Mouse (Mus musculus): ENCODE results near the gene Kndc1. TPM values are rescaled to one million over a fixed set of nuclear protein-coding genes. Genes with fewer than 3 reads are reported as not detected.

The Kndc1 gene
- polyA plus RNA-seq, 1 experiment from 2014 or later = 0.13 TPM

DNA sequence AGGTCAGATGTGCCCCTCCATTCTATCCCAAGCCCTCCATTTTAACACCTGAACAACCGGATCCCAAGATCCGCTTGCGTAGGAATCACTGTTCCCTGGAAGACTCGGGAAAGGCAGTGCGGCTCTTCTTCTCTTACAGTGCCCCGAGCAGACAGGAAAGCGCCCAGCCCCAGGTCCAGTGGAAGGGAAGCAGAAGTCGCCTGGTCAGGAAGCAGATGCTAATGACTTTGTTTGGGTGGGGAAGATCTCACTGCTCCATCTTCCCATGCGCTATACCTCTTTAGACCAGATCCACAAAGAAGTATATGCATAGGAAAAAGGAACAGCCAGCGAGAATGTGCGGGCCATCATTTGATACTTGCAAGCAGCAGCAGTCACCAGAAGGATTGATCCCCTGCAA, 62.9 kb downstream of the Kndc1 start:
- no peaks in the 10 kb centered on the region for H3K36me3 ChIP-seq
- no peaks in the 10 kb centered on the region for H3K9me3 ChIP-seq
- peaks cover 3% of the 10 kb centered on the region; the same call in 1 of the 2 replicates for H3K27me3 ChIP-seq (replicated peaks)
- no peak overlapping the region for H3K27ac ChIP-seq
- ATAC-seq = no peak
- H3K4me1 ChIP-seq (replicated peaks) = no peaks in the 10 kb centered on the region
- no peak overlapping the region for H3K4me3 ChIP-seq (replicated peaks)
- H3K9ac ChIP-seq = no peak overlapping the region
- no peak overlapping the region for H3K4me2 ChIP-seq (replicated peaks)
- 56% methylated on average over 11 of the region's 11 CpGs for WGBS

DNA sequence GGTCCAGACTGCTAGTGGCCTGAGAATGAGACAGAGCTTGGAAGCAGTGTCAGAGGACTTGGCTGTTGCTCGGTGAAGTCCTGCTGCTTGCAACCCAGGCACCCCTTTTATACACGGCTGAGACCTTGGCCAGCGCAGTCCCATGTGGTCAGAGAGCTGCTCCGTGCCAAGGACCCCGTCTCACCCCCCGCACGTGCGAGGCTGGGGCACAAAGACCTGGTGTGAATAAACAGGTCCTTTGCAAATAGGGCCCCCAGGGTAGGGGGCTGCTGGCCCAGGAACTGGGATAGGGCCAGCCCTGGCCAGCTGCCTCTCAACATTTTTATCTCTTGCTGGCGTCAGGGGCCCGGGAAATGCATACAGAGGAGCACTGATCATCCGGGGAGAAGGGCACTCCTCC, 63.5 kb downstream of the Kndc1 start:
- Histone ChIP-seq H3K27me3 (replicated peaks) (peaks cover 3% of the 10 kb centered on the region; the same call in 1 of the 2 replicates), H3K4me3 (replicated peaks) (no peak overlapping the region), H3K9me3 (no peaks in the 10 kb centered on the region), H3K9ac (no peak overlapping the region), H3K4me1 (replicated peaks) (no peaks in the 10 kb centered on the region), H3K4me2 (replicated peaks) (no peak overlapping the region), H3K27ac (no peak overlapping the region), H3K36me3 (no peaks in the 10 kb centered on the region)
- 17% methylated on average over 11 of the region's 11 CpGs for WGBS
- ATAC-seq = no peak

DNA sequence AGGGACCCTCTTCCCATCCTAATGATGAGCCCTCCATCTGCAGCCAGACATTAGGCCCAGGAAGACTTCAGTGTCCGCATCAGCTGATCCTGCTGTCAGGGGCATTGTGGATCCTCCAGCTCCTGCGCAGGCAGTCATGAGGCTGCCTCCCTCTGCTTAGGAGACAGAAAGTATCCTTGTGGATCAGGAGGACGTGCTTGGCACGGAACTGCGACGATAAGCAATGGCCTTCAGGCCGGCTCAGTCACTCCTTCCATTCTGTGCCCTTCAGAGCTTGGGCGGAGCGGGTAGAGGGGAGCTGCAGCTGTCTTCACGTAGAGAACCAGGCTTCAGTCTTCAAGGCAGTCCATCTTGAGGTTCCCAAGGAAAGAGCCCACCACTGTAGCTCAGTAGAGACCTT, 66.6 kb downstream of the Kndc1 start:
- H3K9me3 ChIP-seq = no peaks in the 10 kb centered on the region
- no peak overlapping the region for H3K9ac ChIP-seq
- WGBS = 85% methylated on average over 10 of the region's 10 CpGs
- no peak overlapping the region for H3K27ac ChIP-seq
- H3K4me1 ChIP-seq (replicated peaks) = no peaks in the 10 kb centered on the region
- H3K4me3 ChIP-seq (replicated peaks) = no peak overlapping the region
- no peak overlapping the region for H3K4me2 ChIP-seq (replicated peaks)
- H3K36me3 ChIP-seq = no peaks in the 10 kb centered on the region
- no peak for ATAC-seq
- peaks cover 3% of the 10 kb centered on the region; the same call in 1 of the 2 replicates for H3K27me3 ChIP-seq (replicated peaks)

DNA sequence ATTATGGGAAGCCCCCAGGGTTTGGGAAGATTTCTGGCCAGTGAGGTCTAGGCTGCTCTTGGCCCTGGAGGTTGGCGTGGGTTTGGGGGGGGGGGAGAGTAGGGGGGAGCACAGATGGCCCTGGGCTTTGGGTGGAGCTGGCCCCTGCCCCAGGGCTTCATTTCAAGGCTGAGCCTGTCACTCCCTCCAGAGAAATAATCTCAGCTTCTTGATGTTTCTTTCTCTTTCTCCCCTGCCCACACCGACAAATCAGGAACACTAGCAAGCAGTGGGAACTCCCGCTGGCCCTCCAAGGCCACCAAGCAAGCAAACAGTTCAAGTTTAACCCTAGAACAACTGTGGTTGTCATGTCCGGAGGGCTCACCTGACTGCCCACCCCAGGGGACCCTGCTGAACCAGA, 69.3 kb downstream of the Kndc1 start:
- ATAC-seq = no peak
- H3K9ac ChIP-seq = no peak overlapping the region
- H3K4me2 ChIP-seq (replicated peaks) = no peak overlapping the region
- H3K9me3 ChIP-seq = no peaks in the 10 kb centered on the region
- peaks cover 7% of the 10 kb centered on the region; the same call in 1 of the 2 replicates for H3K27me3 ChIP-seq (replicated peaks)
- no peaks in the 10 kb centered on the region for H3K4me1 ChIP-seq (replicated peaks)
- H3K27ac ChIP-seq = no peak overlapping the region
- 58% methylated on average over 4 of the region's 4 CpGs for WGBS
- H3K36me3 ChIP-seq = no peaks in the 10 kb centered on the region
- no peak overlapping the region for H3K4me3 ChIP-seq (replicated peaks)

DNA sequence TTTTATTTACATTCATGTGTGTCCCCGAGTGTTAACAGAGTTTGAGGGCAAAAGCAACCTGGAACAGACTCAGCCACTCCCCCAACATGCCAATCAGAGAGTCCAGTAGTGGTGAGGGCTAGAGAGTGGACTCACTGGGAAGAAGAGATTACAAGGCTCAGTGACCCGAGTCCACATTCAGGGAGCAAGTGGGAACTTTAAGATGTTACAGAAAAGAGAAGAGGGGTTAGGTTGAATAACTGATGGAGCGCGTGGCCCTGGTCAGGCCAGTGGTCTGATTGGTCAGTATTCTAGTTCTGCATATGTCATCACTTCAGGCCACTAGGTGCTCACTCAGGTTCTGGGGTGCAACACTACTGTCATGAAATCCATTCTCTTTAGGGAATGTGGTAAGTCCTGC, 72.7 kb downstream of the Kndc1 start:
- 26% methylated on average over 4 of the region's 4 CpGs for WGBS
- H3K36me3 ChIP-seq = no peaks in the 10 kb centered on the region
- H3K9ac ChIP-seq = no peak overlapping the region
- no peaks in the 10 kb centered on the region for H3K4me1 ChIP-seq (replicated peaks)
- no peak for ATAC-seq
- no peak overlapping the region for H3K4me2 ChIP-seq (replicated peaks)
- H3K27ac ChIP-seq = no peak overlapping the region
- 0 out of 2 replicates have a peak, but pooled peaks cover 5% of the 10 kb centered on the region for H3K27me3 ChIP-seq (replicated peaks)
- H3K4me3 ChIP-seq (replicated peaks) = no peak overlapping the region
- H3K9me3 ChIP-seq = no peaks in the 10 kb centered on the region

DNA sequence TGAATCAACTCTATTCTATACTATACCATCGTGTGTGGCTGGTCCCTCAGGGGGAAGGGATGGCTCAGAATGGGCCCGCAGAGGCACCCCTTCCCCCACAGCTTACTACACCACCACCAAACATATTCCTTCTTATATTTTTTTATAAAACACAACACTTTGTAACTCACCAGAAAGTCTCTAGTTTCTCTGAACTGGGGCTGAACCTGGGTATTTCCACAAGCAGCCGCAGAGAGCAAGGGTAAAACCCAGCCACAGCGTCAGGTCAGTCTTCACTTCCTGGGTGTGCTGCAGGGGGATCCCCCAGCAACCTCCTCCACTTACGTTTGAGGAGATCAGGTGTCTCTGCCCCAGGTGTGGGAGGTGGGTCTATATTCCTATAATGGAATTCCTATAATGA, 73.9 kb downstream of the Kndc1 start:
- no peaks in the 10 kb centered on the region for H3K9me3 ChIP-seq
- H3K4me2 ChIP-seq (replicated peaks) = no peak overlapping the region
- ATAC-seq = no peak
- 49% methylated on average over 5 of the region's 5 CpGs for WGBS
- H3K36me3 ChIP-seq = no peaks in the 10 kb centered on the region
- H3K27ac ChIP-seq = no peak overlapping the region
- no peaks in the 10 kb centered on the region for H3K4me1 ChIP-seq (replicated peaks)
- no peak overlapping the region for H3K9ac ChIP-seq
- H3K4me3 ChIP-seq (replicated peaks) = no peak overlapping the region
- 0 out of 2 replicates have a peak, but pooled peaks cover 4% of the 10 kb centered on the region for H3K27me3 ChIP-seq (replicated peaks)

DNA sequence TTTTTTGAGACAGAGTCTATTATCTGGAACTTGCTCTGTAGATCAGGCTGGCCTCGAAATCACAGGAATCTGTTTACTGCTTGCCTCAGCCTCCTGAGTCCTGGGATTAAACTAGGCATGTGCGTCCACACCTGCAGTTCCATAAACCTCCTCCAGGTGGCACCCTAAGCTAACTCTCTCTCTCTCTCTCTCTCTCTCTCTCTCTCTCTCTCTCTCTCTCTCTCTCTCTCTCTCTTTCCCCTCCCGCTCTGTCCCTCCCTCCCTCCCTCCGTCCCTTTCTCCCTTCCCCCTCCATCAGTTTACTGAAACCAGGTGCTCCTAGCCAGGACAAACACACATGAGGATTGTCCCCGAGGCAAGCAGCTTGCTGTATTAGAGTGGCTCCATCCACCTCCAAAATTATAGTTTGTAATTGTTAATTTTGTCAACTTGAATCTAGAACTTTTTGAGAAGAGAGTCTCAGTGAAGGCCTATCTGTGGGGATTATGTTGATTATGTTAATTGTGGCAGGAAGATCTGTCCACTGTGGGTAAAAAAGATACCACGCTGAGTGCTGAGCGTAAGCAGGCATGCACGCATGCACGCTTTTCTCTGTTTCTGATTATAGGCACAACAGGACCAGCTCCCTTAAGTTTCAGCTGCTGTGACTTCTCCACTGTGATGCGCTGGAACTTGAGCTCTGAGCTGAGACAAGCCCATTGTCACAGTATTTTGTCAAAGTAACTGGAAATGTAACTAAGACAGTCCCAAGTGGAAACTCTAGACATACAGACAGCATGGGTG, 75.0 kb downstream of the Kndc1 start:
- no peak overlapping the region for H3K4me2 ChIP-seq (replicated peaks)
- no peak overlapping the region for H3K4me3 ChIP-seq (replicated peaks)
- H3K36me3 ChIP-seq = no peaks in the 10 kb centered on the region
- H3K9me3 ChIP-seq = no peaks in the 10 kb centered on the region
- WGBS = 46% methylated on average over 9 of the region's 10 CpGs
- no peak for ATAC-seq
- H3K27me3 ChIP-seq (replicated peaks) = 0 out of 2 replicates have a peak, but pooled peaks cover 4% of the 10 kb centered on the region
- no peak overlapping the region for H3K27ac ChIP-seq
- H3K4me1 ChIP-seq (replicated peaks) = no peaks in the 10 kb centered on the region
- H3K9ac ChIP-seq = no peak overlapping the region

DNA sequence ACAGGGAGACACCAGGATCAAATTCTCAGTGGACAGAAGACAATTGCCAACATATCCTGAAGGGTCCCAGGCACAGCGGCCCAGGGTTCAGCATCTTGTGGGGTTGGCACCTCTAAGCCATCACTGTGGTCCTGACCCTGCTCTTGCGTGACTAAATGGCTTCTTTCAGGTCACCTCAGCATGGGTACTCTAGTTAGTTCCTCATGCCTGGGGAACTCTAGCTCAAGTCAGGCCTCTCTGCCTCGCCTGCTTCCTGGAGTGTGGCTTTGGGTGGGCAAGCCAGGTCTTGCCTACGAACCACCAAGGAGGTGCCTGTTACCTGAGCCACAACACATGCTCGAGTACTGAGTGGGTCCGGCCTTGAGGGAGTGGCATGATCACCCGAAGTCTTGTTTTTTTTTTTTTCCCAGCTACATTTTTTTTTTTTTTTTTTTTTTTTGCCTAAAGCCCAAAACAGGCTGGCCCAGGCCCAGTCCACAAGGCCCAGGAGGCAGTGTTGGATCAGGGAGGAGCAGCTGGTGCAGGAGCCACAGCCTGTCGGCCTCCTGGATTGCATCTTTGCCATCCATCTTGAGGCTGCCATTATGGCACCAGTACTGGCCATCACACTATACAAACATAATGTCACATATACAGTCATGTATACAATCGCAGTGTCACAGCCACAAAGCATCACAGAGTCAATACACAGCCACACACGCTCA, 75.9 kb downstream of the Kndc1 start:
- no peak overlapping the region for H3K27ac ChIP-seq

DNA sequence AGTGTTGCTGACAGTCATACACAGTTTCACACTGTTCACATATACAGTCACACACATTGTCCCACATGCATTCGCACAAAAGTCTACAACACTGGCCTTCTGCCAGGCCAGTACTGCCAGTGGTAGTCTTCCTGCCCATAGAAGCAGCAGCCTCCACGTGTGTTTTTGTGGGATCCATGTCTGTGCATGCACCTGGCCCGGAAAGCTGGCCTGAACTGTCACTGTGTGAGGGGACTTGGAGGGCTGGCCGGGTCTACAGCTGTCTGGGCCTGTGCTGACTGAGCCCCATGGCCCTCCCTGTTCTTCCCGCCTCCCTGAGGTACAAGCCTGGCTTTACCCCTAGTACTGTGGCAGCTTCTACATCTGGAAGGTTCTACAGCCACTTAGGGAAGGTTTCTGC, 76.5 kb downstream of the Kndc1 start:
- H3K9ac ChIP-seq = no peak overlapping the region
- no peak for ATAC-seq
- 0 out of 2 replicates have a peak, but pooled peaks cover 4% of the 10 kb centered on the region for H3K27me3 ChIP-seq (replicated peaks)
- H3K9me3 ChIP-seq = no peaks in the 10 kb centered on the region
- no peaks in the 10 kb centered on the region for H3K36me3 ChIP-seq
- H3K4me1 ChIP-seq (replicated peaks) = no peaks in the 10 kb centered on the region
- H3K4me3 ChIP-seq (replicated peaks) = no peak overlapping the region
- no peak overlapping the region for H3K4me2 ChIP-seq (replicated peaks)
- no peak overlapping the region for H3K27ac ChIP-seq
- WGBS = 78% methylated on average over 5 of the region's 5 CpGs

More for the DNA sequence above, 75.9 kb downstream of the Kndc1 start:
- Histone ChIP-seq H3K4me1 (replicated peaks) (no peaks in the 10 kb centered on the region), H3K27me3 (replicated peaks) (0 out of 2 replicates have a peak, but pooled peaks cover 4% of the 10 kb centered on the region), H3K9me3 (no peaks in the 10 kb centered on the region), H3K4me3 (replicated peaks) (no peak overlapping the region), H3K4me2 (replicated peaks) (no peak overlapping the region), H3K9ac (no peak overlapping the region), H3K36me3 (no peaks in the 10 kb centered on the region)
- no peak for ATAC-seq
- 82% methylated on average over 10 of the region's 10 CpGs for WGBS

DNA sequence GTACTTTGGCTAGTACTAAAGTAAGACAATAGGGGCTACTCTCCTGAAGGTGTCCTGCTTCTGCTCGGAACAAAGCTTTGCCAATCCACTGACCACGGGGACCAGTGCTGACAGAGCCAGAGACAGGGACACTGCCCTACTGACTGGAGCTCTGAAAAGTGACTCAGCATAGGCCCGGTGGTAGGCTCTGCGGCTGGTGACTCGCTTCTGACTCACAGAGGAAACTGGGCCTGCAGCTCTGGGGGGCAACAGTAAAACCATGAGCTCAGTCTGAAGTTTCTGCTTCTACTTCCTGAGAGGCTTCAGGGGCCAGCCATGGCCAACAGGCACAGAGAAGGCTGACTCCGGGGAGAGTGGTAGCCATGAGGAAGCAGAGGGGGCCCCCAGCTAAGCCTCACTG, 76.9 kb downstream of the Kndc1 start:
- Histone ChIP-seq H3K9ac (no peak overlapping the region), H3K9me3 (no peaks in the 10 kb centered on the region), H3K4me2 (replicated peaks) (no peak overlapping the region), H3K27ac (no peak overlapping the region), H3K4me3 (replicated peaks) (no peak overlapping the region), H3K4me1 (replicated peaks) (no peaks in the 10 kb centered on the region), H3K27me3 (replicated peaks) (0 out of 2 replicates have a peak, but pooled peaks cover 4% of the 10 kb centered on the region), H3K36me3 (no peaks in the 10 kb centered on the region)
- no peak for ATAC-seq
- WGBS = 67% methylated on average over 6 of the region's 6 CpGs

DNA sequence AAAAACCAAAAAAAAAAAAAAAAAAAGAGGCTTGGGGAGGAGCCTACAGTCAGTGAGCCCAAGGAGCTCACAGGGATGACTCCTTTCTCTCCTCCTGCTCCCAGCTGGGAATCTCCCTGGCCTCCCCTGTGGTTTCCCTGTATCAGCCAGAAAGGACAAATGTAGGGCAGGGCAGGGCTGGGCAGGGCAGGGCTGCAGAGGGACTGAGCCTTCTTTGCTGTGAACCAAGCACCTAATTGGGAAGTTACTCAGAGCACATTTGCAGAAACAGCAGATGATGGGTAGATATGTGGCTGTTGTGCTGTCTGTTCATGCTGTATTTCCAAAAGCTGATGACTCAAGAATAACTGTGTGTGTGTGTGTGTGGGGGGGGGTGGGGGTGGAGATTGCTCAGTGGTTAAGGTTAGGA, 78.4 kb downstream of the Kndc1 start:
- no peaks in the 10 kb centered on the region for H3K9me3 ChIP-seq
- ATAC-seq = no peak
- no peaks in the 10 kb centered on the region for H3K36me3 ChIP-seq
- no peak overlapping the region for H3K4me3 ChIP-seq (replicated peaks)
- no peaks in the 10 kb centered on the region for H3K27me3 ChIP-seq (replicated peaks)
- H3K9ac ChIP-seq = no peak overlapping the region
- no peak overlapping the region for H3K27ac ChIP-seq
- no peaks in the 10 kb centered on the region for H3K4me1 ChIP-seq (replicated peaks)
- H3K4me2 ChIP-seq (replicated peaks) = no peak overlapping the region

DNA sequence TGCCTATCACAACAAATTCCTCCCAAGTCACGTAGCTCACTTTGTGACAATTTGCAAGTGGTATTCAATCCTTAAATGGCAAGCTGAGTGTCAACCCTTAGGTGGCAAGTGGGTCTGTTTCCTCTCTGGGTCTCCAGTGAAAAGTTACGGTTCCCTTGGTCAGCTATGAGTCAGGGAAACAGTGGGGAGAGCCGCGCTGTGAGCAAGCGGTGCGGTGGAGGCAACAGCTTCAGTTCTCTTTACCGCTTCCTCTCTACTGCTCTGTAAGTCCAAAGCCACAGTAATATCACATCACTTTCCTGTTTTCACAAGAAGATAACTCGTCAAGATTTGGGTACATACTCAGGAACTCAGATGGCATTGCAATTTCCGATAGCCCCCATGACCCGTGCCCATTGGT, 79.8 kb downstream of the Kndc1 start:
- 84% methylated on average over 10 of the region's 10 CpGs for WGBS
- no peak overlapping the region for H3K4me2 ChIP-seq (replicated peaks)
- H3K4me1 ChIP-seq (replicated peaks) = peaks cover 8% of the 10 kb centered on the region
- no peaks in the 10 kb centered on the region for H3K36me3 ChIP-seq
- no peaks in the 10 kb centered on the region for H3K27me3 ChIP-seq (replicated peaks)
- H3K27ac ChIP-seq = no peak overlapping the region
- no peak for ATAC-seq
- no peak overlapping the region for H3K9ac ChIP-seq
- H3K4me3 ChIP-seq (replicated peaks) = no peak overlapping the region
- no peaks in the 10 kb centered on the region for H3K9me3 ChIP-seq
